Mouse (Mus musculus) limb, embryonic 15.5 days (tissue): Measurements from ENCODE around the gene Fnbp1l. TPM values are rescaled to one million over a fixed set of nuclear protein-coding genes. Genes with fewer than 3 reads are reported as not detected.

Experiments
- ATAC-seq: fragments of 200-750 bp; cut with Nextera tagmentation; 2 replicates; pipeline ENCODE4 v1.8.0; 2017; ENCODE audit warnings: low read depth, moderate TSS enrichment; ENCODE audit not compliant: insufficient number of reproducible peaks, low FRiP score, low TSS enrichment
- H3K27ac ChIP-seq: fragments of 300-500 bp; sonication (generic); 2 replicates; pipeline ENCODE4 v1.5.1; 2015; ENCODE audit warnings: moderate library complexity, mild to moderate bottlenecking, inconsistent platforms
- H3K27me3 ChIP-seq: fragments of 300-500 bp; sonication (generic); 2 replicates; pipeline ENCODE4 v1.6.1; 2015; ENCODE audit warnings: inconsistent platforms
- H3K36me3 ChIP-seq: fragments of 300-500 bp; sonication (generic); 2 replicates; pipeline ENCODE4 v1.6.1; 2015; ENCODE audit warnings: inconsistent platforms
- H3K4me1 ChIP-seq: fragments of 300-500 bp; sonication (generic); 2 replicates; pipeline ENCODE4 v1.6.1; 2015; ENCODE audit warnings: inconsistent platforms
- H3K4me2 ChIP-seq: fragments of 300-500 bp; sonication (generic); 2 replicates; pipeline ENCODE4 v1.6.1; 2015; ENCODE audit warnings: mild to moderate bottlenecking, inconsistent platforms
- H3K4me3 ChIP-seq: fragments of 300-500 bp; sonication (generic); 2 replicates; pipeline ENCODE4 v1.5.1; 2015; ENCODE audit warnings: mild to moderate bottlenecking, inconsistent platforms
- H3K9ac ChIP-seq: fragments of 300-500 bp; sonication (generic); 2 replicates; pipeline ENCODE4 v1.6.1; 2015; ENCODE audit warnings: inconsistent platforms
- H3K9me3 ChIP-seq: fragments of 300-500 bp; sonication (generic); 2 replicates; pipeline ENCODE4 v1.6.1; 2016; ENCODE audit warnings: inconsistent platforms
- WGBS: fragments of 180-500 bp; shearing (Covaris S2); methylation state at CpG from one replicate; pipeline ENCODE4 v1.1.7; 2015; 5-methylcytosine and 5-hydroxymethylcytosine counted together
- polyA plus RNA-seq: library from polyadenylated mRNA; unstranded; fragments of >200 nt; fragmentation: Nextera tagmentation; extraction: Ambion mirVana; gene quantifications from 2 replicates; pipeline ENCODE4 v1.2.1, GENCODE M21; 2015

Fnbp1l gene
- polyA plus RNA-seq, 1 experiment from 2014 or later: 48.9 TPM

DNA sequence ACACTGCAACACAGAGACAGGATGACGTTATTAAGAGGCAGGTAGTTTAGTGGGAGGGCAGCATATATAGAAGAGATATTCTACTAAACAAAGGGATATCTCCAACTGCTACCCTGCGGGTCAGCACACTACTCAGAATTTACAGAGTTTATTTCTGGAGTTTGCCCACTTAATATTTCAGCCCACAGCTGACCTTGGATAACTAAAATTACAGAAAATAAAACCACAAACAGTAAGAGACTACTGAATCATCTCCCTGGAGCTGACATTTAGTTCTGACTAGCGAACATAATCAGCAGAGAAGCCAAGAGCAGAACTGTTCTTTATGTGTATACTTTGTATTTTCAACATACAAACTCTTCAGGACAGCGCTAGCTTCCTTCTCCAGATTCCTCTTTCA is 20.2 kb downstream of the Fnbp1l start:
- H3K9ac ChIP-seq: no peak overlapping the region
- no peaks in the 10 kb centered on the region for H3K9me3 ChIP-seq
- no peak overlapping the region for H3K4me3 ChIP-seq
- H3K4me2 ChIP-seq: no peak overlapping the region
- 89% methylated on average over 4 of the region's 4 CpGs for WGBS
- no peaks in the 10 kb centered on the region for H3K4me1 ChIP-seq
- ATAC-seq: no peak
- H3K27ac ChIP-seq: no peak overlapping the region
- H3K36me3 ChIP-seq: no peaks in the 10 kb centered on the region
- H3K27me3 ChIP-seq: no peaks in the 10 kb centered on the region

DNA sequence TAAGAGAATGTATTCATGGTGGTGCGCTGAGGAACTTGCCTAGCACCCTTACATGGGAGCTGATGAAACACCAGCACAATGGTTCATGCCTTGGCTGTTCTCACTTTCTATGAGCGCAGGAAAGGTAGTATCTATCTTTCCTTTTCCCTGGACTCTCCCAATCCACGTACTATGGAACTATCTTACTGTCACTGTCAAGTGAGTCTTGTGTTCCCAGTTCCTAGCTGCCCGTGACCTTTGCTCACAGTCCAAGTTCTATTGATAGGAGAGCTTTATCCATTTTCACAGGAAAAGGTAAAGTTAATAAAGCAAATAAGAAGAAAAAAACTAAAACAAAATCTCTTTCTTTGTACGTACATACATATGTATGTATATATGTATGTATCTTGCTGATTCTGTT is 28.7 kb downstream of the Fnbp1l start:
- Histone ChIP-seq H3K9ac (no peak overlapping the region), H3K4me2 (no peak overlapping the region), H3K27ac (no peak overlapping the region), H3K4me1 (0 out of 2 replicates have a peak, but pooled peaks cover 4% of the 10 kb centered on the region), H3K36me3 (peaks cover 3% of the 10 kb centered on the region; the same call in 1 of the 2 replicates), H3K9me3 (no peaks in the 10 kb centered on the region), H3K4me3 (no peak overlapping the region), H3K27me3 (no peaks in the 10 kb centered on the region)
- no peak for ATAC-seq
- WGBS: 91% methylated on average over 5 of the region's 5 CpGs

DNA sequence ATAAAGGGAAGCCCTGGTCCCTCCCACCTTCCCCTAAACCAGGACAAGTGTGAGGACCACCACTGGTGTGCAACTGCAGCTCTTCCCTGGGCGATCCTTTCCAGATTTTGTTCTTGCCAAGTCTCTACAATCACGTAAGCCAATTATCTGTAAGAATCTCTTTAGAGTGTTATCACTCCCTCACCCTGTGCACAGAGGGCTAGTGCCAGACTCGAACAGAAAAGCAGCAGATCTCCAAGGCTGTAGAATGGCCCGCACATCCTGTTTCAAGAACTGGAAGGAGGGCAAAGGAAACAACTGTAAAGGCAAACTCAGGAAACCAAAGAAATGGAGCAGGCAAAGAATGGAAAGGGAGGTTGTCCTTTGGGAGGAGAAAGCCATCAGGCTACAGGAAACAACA is 29.2 kb downstream of the Fnbp1l start:
- no peak overlapping the region for H3K4me2 ChIP-seq
- H3K4me1 ChIP-seq: 0 out of 2 replicates have a peak, but pooled peaks cover 4% of the 10 kb centered on the region
- ATAC-seq: no peak
- no peaks in the 10 kb centered on the region for H3K9me3 ChIP-seq
- H3K27ac ChIP-seq: no peak overlapping the region
- 75% methylated on average over 4 of the region's 4 CpGs for WGBS
- H3K4me3 ChIP-seq: no peak overlapping the region
- H3K9ac ChIP-seq: no peak overlapping the region
- no peaks in the 10 kb centered on the region for H3K27me3 ChIP-seq
- H3K36me3 ChIP-seq: peaks cover 3% of the 10 kb centered on the region; the same call in 1 of the 2 replicates

DNA sequence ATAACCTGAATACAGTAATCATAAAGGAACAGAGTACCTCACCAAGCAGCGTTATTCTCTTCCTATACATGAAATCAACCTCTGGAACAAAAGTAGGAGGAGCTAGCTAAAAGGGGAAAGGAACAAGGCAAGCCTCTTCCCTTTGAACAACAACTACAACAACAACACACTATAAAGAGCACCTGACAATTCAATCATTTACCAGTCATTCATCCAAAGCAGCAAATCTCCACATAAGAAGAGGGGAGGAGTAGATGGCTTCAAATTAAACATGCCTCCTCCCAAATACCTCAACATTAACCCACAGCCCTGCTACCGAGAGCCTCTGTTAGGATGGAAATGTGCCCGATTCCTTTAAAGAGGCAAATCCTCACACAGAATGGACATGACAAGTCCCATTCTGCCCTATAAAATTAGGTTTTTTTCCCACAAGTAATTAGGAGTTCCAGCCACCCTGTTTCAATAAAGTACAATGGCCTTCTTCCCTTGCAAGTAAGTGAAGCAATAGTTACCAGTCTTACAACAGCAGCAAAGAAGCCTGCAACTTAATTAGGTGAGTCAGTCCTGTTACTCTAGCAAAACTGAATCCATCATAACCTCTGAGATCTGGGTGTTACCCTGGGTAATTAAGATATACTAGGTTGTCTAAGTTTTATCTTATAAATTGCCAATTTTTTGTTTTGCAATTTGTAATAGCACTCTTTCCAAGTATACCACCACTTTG is 32.4 kb downstream of the Fnbp1l start:
- 50% methylated on average over 3 of the region's 3 CpGs for WGBS
- Histone ChIP-seq H3K27me3 (no peaks in the 10 kb centered on the region), H3K4me1 (0 out of 2 replicates have a peak, but pooled peaks cover 4% of the 10 kb centered on the region), H3K4me3 (no peak overlapping the region), H3K27ac (no peak overlapping the region), H3K9ac (no peak overlapping the region), H3K9me3 (no peaks in the 10 kb centered on the region), H3K36me3 (peaks cover 3% of the 10 kb centered on the region; the same call in 1 of the 2 replicates), H3K4me2 (no peak overlapping the region)
- ATAC-seq: no peak

DNA sequence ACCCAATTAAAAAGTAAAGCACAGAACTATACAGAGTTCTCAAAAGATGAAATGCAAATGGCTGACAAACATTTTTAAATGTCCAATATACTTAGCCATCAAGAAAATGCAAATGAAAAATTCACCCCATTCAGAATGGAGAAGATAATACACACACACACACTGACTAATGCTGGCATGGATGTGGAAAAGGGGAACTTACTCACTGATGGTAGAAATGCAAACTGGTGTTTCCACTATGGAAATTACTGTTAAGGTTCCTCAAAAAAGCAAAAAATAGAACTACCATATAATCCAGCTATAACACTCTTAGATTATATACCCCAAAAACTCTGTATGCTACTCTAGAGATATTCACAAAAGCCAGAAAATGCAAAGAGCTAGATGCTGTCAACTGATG is 42.2 kb downstream of the Fnbp1l start:
- no peak overlapping the region for H3K4me3 ChIP-seq
- H3K4me2 ChIP-seq: no peak overlapping the region
- no peak overlapping the region for H3K27ac ChIP-seq
- no peaks in the 10 kb centered on the region for H3K27me3 ChIP-seq
- no peaks in the 10 kb centered on the region for H3K4me1 ChIP-seq
- H3K36me3 ChIP-seq: peaks cover 2% of the 10 kb centered on the region; the same call in 1 of the 2 replicates
- H3K9me3 ChIP-seq: no peaks in the 10 kb centered on the region
- no peak overlapping the region for H3K9ac ChIP-seq
- no peak for ATAC-seq

DNA sequence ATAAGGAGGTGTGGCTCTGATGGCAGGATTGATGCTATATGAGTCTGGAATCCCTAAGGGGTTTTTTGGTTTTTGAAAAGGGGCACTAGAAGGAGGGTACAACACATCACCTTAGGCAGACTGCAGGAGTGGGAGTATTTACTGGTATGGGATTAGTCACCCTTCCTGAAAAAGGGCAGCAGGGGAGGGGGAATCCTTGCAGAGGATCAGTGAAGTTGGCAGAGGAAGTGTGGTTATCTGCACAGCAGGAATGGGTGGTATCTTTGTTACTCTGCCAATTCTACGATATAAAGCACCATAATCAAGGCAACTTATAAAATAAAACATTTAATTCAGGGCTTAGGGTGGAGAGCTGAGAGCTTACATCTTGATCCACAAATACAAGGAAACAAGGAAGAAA is 44.6 kb downstream of the Fnbp1l start:
- Histone ChIP-seq H3K9ac (no peak overlapping the region), H3K9me3 (no peaks in the 10 kb centered on the region), H3K27me3 (no peaks in the 10 kb centered on the region), H3K36me3 (peaks cover 2% of the 10 kb centered on the region; the same call in 1 of the 2 replicates), H3K27ac (no peak overlapping the region), H3K4me3 (no peak overlapping the region), H3K4me1 (no peaks in the 10 kb centered on the region), H3K4me2 (no peak overlapping the region)
- ATAC-seq: no peak
- 89% methylated on average over 1 of the region's 1 CpGs for WGBS

DNA sequence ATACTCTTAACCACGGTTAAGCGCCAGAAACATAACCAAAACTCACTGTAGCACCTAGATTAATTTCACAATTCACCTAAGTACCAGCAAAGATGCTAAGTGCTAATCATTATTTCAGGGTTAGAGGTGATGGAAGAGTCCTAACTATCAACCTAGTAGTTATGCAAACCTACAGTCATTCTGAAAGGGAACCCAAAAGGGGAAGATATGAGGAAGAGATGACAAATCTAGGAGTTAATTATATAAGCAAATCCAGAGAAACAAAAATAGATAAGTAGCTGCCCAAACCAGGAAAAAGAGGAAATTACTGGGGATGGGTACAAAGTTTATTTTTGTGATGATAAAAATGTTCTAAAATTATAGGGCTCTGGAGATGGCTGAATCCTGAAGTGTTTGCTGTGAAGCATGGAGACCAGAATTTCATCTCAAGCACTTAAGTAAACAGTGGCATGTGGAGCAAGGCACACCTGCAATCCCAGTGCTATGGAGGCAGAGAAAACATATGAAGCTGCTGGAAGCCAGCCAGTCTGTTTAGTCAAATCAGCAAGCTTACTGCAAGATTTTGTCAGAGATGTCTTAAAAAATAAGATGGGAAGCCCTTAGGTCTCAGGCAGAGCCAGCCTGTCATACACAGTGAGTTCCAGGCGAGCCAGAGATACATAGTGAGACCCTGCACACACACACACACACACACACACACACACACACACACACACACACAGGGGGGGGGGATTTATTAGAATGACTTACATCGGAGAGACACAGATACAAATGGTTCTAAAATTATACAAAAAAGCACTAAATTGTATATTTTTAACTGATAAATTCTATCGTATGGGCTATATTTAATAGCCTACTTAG is 45.9 kb downstream of the Fnbp1l start:
- ATAC-seq: no peak
- WGBS: 86% methylated on average over 5 of the region's 5 CpGs
- no peaks in the 10 kb centered on the region for H3K27me3 ChIP-seq
- no peaks in the 10 kb centered on the region for H3K4me1 ChIP-seq
- H3K27ac ChIP-seq: no peak overlapping the region
- no peak overlapping the region for H3K4me2 ChIP-seq
- H3K36me3 ChIP-seq: peaks cover 2% of the 10 kb centered on the region; the same call in 1 of the 2 replicates
- H3K9ac ChIP-seq: no peak overlapping the region
- no peaks in the 10 kb centered on the region for H3K9me3 ChIP-seq
- H3K4me3 ChIP-seq: no peak overlapping the region

DNA sequence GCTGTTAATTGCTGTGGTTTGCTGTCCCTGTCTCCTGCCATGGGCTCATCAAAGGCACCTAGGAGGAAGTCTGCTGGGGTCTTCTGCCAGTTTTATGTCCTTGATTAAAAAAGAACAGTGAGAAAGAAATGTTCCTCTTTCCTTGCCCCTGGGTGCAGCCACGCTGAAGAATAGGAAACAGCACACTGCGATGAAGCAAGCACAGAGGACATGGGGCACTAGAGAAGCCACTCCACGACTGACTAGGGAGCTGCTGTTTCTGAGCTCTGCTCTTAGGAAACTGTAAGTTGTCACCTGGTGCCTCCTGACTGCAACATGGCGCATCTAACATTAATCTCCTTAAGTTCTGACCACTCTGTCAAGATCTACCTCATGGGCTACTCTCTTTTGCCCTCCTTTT is 53.0 kb downstream of the Fnbp1l start:
- WGBS: 61% methylated on average over 4 of the region's 4 CpGs
- ATAC-seq: no peak
- Histone ChIP-seq H3K4me1 (0 out of 2 replicates have a peak, but pooled peaks cover 2% of the 10 kb centered on the region), H3K4me2 (no peak overlapping the region), H3K27ac (no peak overlapping the region), H3K36me3 (0 out of 2 replicates have a peak, but pooled peaks cover 6% of the 10 kb centered on the region), H3K9ac (no peak overlapping the region), H3K4me3 (no peak overlapping the region), H3K9me3 (no peaks in the 10 kb centered on the region), H3K27me3 (no peaks in the 10 kb centered on the region)

DNA sequence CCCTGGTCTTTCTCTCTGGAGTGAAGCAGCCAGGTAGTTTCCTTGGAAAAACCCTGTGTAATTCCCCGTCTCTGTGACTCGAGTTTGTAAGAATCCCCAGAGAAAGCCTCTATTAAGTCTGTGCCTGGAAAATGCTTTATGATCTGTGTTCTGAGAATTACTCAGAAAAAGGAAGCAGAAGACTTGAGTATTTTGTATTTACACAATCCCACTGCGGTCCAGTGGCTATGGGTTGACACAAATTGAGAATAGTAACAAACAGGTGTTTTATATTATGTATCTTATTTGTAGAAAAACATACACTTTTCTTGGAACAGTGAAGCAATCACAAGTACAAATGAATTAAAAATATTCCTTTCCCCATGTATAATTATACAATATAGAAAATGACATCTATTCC is 53.4 kb downstream of the Fnbp1l start:
- Histone ChIP-seq H3K9ac (no peak overlapping the region), H3K27ac (no peak overlapping the region), H3K4me2 (no peak overlapping the region), H3K4me1 (0 out of 2 replicates have a peak, but pooled peaks cover 2% of the 10 kb centered on the region), H3K4me3 (no peak overlapping the region), H3K36me3 (peaks cover 9% of the 10 kb centered on the region; the same call in 1 of the 2 replicates), H3K9me3 (no peaks in the 10 kb centered on the region), H3K27me3 (no peaks in the 10 kb centered on the region)
- 61% methylated on average over 3 of the region's 3 CpGs for WGBS
- no peak for ATAC-seq

DNA sequence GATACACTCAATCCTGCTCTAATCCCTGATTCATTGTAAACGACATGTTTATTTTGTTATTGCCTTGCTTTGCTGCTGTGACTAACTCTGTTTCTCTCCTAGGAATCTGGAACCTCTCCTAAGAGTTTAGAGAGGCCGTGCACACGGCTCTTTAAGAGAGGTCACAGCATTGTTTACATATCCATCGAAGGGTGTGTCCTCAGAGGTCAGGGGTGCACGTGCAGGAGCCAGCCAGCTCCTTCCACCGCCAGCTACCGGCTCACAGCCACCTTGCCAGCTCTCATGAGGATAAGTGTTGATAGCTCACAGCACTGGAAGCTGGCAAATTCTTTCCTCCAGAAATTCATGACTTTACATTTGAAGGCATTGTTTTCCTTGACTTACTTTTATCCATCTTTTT is 54.2 kb downstream of the Fnbp1l start:
- no peak for ATAC-seq
- H3K9me3 ChIP-seq: no peaks in the 10 kb centered on the region
- no peaks in the 10 kb centered on the region for H3K27me3 ChIP-seq
- H3K4me1 ChIP-seq: 0 out of 2 replicates have a peak, but pooled peaks cover 2% of the 10 kb centered on the region
- H3K36me3 ChIP-seq: peaks cover 9% of the 10 kb centered on the region; the same call in 1 of the 2 replicates
- no peak overlapping the region for H3K27ac ChIP-seq
- no peak overlapping the region for H3K9ac ChIP-seq
- H3K4me2 ChIP-seq: no peak overlapping the region
- H3K4me3 ChIP-seq: no peak overlapping the region
- 32% methylated on average over 7 of the region's 7 CpGs for WGBS

DNA sequence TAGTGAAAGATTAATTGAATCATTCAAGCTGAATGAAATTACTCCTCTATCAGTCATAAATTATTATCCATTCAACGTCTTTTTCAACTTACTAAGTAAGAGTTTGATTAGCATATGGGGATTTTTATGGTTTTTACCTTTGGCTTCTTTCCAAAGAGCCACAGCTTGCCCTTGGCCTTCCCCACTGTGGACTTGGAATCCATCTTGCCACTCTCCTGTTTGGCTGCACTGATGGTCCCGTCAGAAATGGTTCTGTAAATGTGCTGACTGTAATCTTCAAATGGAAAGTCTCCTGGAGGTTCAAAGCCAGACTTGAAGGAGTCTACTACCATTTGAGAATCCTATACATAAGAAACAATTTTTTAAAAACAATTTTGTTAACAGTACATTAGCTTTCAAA is 61.7 kb downstream of the Fnbp1l start:
- peaks cover 5% of the 10 kb centered on the region; the same call in 1 of the 2 replicates for H3K36me3 ChIP-seq
- no peak overlapping the region for H3K4me3 ChIP-seq
- H3K9ac ChIP-seq: no peak overlapping the region
- ATAC-seq: no peak
- H3K4me1 ChIP-seq: no peaks in the 10 kb centered on the region
- H3K27ac ChIP-seq: no peak overlapping the region
- H3K9me3 ChIP-seq: no peaks in the 10 kb centered on the region
- H3K4me2 ChIP-seq: no peak overlapping the region
- no peaks in the 10 kb centered on the region for H3K27me3 ChIP-seq
- 39% methylated on average over 2 of the region's 2 CpGs for WGBS

DNA sequence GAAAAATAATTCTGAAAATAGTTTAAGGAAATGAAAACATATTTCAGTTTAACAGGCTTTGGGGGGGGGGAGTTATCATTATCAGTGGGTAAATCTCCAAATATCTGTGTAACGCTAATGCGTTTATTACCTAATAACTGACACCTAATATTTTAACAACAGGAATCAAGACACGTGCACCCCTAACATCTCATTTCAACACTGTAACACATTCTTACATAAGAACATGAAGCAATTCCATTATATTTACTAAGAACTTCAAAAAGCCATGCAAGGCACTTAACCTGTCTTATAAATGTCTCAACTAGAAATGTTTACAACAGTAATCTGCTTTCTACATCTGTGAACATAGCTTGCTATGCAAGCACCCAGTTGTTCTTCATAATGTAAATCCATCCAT is 68.3 kb downstream of the Fnbp1l start:
- no peak overlapping the region for H3K27ac ChIP-seq
- H3K4me2 ChIP-seq: no peak overlapping the region
- no peak overlapping the region for H3K4me3 ChIP-seq
- 77% methylated on average over 3 of the region's 3 CpGs for WGBS
- H3K36me3 ChIP-seq: peaks cover 14% of the 10 kb centered on the region
- no peaks in the 10 kb centered on the region for H3K27me3 ChIP-seq
- no peak for ATAC-seq
- no peaks in the 10 kb centered on the region for H3K9me3 ChIP-seq
- no peaks in the 10 kb centered on the region for H3K4me1 ChIP-seq
- no peak overlapping the region for H3K9ac ChIP-seq
